Mouse (Mus musculus) erythroblast, embryonic 14.5 days (primary cell): ENCODE measurements around the gene Gabbr1. TPM values are rescaled to one million over a fixed set of nuclear protein-coding genes. Genes with fewer than 3 reads are reported as not detected.

Experiments used
- H3K27me3 ChIP-seq: 2 replicates; pipeline ENCODE4 v1.6.1; 2012; ENCODE audit warnings: inconsistent platforms; ENCODE audit not compliant: control insufficient read depth
- H3K36me3 ChIP-seq: 2 replicates; pipeline ENCODE4 v1.6.1; 2012; ENCODE audit warnings: mild to moderate bottlenecking, inconsistent platforms; ENCODE audit not compliant: control insufficient read depth
- H3K4me1 ChIP-seq: 2 replicates; pipeline ENCODE4 v1.6.1; 2012; ENCODE audit warnings: inconsistent platforms; ENCODE audit not compliant: control insufficient read depth
- H3K4me3 ChIP-seq: replicated peaks from 2 replicates; pipeline ENCODE3; 2012; ENCODE audit warnings: moderate library complexity, mild to moderate bottlenecking, inconsistent platforms
- H3K9me3 ChIP-seq: 2 replicates; pipeline ENCODE4 v1.6.1; 2012; ENCODE audit warnings: low read length, inconsistent platforms, mixed read lengths; ENCODE audit not compliant: control insufficient read depth
- GATA1 ChIP-seq: IDR thresholded peaks from 2 replicates; pipeline ENCODE4 v1.6.1; 2012; ENCODE audit warnings: low read length, inconsistent platforms, mixed read lengths
- TAL1 ChIP-seq: IDR thresholded peaks from 3 replicates; pipeline ENCODE4 v1.6.1; 2012; ENCODE audit warnings: low read length, inconsistent platforms, mixed read lengths
- polyA plus RNA-seq: library from polyadenylated mRNA; stranded (reverse); fragments of >175 nt; gene quantifications from 2 replicates; pipeline ENCODE4 v1.2.3, GENCODE M21; 2012

The Gabbr1 gene
- polyA plus RNA-seq, 1 experiment: 0.08 TPM

DNA sequence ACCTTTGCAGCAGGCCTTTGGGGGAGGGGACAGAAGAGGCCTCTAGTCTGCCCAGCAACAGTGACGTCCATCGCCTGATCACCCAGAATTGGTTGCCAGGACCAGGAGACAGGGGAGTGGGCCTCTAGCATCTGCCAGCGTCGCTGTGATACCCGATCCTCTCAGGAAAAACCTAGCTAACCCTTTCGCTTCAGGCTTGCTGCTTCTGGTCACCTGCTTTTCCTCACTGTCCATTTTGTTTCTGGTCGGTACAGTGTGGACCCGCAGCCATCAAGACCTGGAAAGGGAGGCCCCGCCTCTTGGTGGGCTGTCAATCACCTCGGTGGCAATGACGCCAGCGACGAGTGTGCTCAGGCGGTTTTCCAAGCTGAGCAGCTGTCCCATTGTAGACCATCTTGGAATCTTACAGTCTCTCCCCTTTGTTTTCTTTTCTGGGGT lies 17.1 kb upstream of the Gabbr1 start:
- Histone ChIP-seq H3K4me1 (peaks cover 6% of the 10 kb centered on the region), H3K9me3 (no peaks in the 10 kb centered on the region), H3K36me3 (no peaks in the 10 kb centered on the region), H3K4me3 (peak overlapping the region; percentile 57), H3K27me3 (no peaks in the 10 kb centered on the region)
- TF ChIP-seq GATA1: no peak

DNA sequence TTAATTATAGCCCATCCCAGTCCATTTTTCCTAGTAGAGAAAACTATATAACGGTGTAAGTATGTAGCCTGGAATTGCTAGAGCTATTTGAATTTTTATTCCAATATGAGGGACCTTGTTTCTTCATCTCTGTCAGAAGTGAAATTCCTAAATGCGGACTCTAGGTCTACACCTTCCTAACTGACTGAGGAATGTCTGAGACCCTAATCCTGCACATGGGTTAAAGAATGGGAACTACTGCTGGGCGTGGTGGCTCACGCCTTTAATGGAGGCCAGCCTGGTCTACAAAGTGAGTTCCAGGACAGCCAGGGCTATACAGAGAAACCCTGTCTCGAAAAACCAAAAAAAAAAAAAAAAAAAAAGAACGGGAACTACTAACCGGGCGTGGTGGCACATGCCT lies 16.6 kb upstream of the Gabbr1 start:
- H3K27me3 ChIP-seq: no peaks in the 10 kb centered on the region
- H3K36me3 ChIP-seq: no peaks in the 10 kb centered on the region
- TF ChIP-seq GATA1 (no peak), TAL1 (no peak)
- H3K4me1 ChIP-seq: peaks cover 6% of the 10 kb centered on the region
- H3K4me3 ChIP-seq: no peak overlapping the region
- no peaks in the 10 kb centered on the region for H3K9me3 ChIP-seq

DNA sequence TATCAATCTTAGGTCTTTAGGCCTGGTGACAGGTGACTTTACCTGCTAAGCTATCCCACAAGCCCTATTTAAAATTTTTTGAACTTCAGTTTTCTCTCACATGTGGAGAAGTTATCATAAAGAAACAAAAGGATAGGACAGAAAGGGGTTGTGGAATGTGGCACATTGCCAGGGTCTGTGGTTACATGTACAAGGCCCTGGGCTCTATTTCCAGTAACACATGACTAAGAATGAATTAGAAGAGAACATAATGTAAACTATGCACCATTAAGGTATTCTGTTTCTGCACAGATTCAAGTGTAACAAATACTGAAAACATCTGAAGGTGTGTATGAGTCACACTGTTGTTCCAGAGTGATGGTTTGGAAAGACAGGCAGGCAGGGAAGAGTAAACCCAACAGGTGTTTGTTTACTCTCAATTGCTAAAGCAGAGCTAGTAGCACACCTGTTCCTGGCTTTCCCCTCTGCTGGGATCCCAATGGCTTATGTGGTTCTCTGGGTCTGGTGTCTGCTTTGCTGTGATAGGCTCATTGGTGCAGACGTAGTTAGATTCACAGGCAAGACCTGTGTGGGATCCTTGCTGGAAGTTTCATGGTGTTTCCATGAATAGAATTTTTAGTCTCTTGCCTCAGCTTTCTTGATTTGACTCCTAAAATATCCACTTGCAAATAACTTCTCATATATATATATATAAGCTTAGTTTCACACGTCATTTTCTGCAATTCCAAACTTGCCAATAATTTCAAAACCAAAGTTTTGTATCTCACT lies 6.5 kb upstream of the Gabbr1 start:
- Histone ChIP-seq H3K27me3 (peaks cover 9% of the 10 kb centered on the region), H3K9me3 (no peaks in the 10 kb centered on the region), H3K4me1 (no peaks in the 10 kb centered on the region), H3K36me3 (no peaks in the 10 kb centered on the region), H3K4me3 (no peak overlapping the region)
- TF ChIP-seq TAL1 (no peak), GATA1 (no peak)

DNA sequence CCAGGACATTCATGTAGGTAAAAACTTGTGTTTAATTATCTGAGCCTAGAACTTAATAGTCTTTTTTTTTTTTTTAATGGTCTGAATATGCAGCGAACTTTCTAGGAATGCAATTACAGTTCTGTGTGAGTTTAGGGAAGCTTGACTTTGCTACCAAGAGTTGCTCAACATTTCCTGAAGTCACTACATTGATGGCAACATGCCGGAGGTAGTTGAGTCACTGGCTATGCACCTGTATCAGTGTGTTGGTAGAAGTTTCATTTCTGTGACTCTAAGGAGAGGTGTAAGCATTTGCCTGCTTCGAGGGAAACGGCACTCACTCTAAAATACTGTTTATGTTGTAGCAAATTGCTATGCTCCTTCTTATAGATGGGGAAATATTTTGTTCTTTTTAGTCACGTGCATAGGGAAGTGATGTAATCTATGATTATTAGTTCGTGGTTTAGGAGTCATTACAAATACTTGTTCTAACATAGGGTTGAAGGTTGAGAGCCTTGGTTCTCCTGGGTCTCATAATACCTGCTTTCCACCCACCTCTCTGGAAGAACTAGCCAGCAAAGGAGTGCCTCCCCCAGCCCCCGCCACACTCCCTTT lies 1.0 kb upstream of the Gabbr1 start:
- peaks cover 2% of the 10 kb centered on the region; the same call in 1 of the 2 replicates for H3K9me3 ChIP-seq
- H3K4me3 ChIP-seq: no peak overlapping the region
- H3K27me3 ChIP-seq: peaks cover 63% of the 10 kb centered on the region
- TF ChIP-seq TAL1: no peak
- TF ChIP-seq GATA1: no peak
- H3K36me3 ChIP-seq: no peaks in the 10 kb centered on the region
- H3K4me1 ChIP-seq: peaks cover 4% of the 10 kb centered on the region

DNA sequence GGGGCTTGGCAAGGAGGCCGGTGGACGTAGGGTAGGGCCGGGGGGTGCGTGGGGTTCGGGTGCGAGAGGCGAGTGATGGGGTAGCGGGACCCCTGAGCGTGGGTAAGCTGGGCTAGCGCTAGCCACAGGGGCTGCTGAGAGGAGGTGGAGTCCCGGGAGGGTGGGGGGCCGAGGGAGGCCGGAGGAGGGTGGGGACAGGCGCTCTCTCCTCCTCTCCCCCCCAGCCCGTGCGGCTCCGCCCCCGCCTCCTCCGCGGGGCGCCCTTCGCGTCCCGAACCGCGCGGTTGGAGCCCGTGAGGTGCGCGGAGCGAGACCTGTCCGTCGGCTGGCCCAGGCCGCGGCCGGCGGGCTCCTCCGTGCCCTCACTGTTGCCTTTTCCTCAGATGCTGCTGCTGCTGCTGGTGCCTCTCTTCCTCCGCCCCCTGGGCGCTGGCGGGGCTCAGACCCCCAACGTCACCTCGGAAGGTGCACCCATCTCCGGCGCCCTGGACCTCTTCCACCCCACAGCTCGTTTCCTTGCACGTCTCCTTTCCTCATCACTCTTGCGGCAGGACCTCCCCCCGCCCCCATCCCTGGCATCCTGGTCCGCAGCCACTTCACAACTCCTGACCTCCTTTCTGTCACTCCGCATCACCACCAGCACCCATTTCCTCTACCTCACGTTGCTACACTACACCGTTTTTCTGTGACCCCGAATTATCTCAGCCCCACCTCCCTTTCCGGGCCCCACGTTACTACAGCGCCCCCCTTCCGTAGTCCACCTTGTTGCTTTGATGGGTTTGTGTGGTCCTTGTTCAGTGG lies 746 bp downstream of the Gabbr1 start:
- H3K27me3 ChIP-seq: peaks cover 81% of the 10 kb centered on the region
- H3K36me3 ChIP-seq: no peaks in the 10 kb centered on the region
- TF ChIP-seq GATA1: no peak
- no peak for TF ChIP-seq TAL1
- peaks cover 4% of the 10 kb centered on the region for H3K4me1 ChIP-seq
- peak overlapping the region; percentile 42 for H3K4me3 ChIP-seq
- peaks cover 2% of the 10 kb centered on the region; the same call in 1 of the 2 replicates for H3K9me3 ChIP-seq

DNA sequence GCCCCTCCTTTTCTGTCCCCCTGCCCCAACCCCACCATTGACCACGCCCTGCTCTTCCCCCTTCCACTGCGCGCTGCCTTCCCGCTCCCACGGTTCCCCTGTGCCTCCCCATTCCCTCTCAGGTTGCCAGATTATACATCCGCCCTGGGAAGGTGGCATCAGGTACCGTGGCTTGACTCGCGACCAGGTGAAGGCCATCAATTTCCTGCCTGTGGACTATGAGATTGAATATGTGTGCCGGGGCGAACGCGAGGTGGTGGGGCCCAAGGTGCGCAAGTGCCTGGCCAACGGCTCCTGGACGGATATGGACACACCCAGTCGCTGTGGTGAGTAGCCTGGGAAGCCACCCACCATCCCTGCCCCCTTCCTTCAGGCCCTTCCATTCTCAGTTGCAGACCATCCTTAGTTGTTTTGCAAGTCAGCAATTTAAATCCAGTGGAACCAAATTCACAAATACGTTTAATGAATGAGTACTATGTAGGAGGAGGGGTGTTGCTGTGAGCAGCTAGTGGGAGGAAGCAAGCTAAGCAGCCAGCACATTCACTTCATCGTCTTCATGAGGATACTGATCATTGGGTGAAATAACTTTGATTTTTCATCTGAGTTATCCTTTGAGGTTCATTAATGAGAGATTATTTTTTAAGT lies 1.7 kb downstream of the Gabbr1 start:
- no peak overlapping the region for H3K4me3 ChIP-seq
- peaks cover 4% of the 10 kb centered on the region for H3K4me1 ChIP-seq
- TF ChIP-seq GATA1 (no peak), TAL1 (no peak)
- H3K27me3 ChIP-seq: peaks cover 81% of the 10 kb centered on the region
- peaks cover 2% of the 10 kb centered on the region; the same call in 1 of the 2 replicates for H3K9me3 ChIP-seq
- H3K36me3 ChIP-seq: no peaks in the 10 kb centered on the region

DNA sequence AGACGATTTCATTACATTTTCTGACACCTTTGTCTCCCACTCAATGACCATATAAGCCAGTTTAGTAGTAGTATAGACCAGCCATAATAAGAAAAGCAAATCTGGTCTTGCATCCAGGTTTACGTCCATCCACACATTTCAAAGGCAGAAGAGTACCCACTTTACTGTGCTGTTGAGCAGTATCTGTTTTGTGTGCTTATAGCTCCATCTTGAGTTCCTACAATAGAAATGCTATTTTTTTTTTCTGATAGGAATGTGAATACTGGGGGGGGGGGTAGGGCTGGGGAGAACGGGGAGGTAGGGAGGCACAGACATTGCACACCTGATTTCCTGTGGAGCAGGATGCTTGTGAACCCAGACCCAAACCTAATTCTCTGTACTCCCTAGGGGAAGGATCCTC lies 2.2 kb downstream of the Gabbr1 start:
- Histone ChIP-seq H3K27me3 (peaks cover 81% of the 10 kb centered on the region), H3K4me1 (peaks cover 4% of the 10 kb centered on the region)
- TF ChIP-seq GATA1 (no peak), TAL1 (no peak)

DNA sequence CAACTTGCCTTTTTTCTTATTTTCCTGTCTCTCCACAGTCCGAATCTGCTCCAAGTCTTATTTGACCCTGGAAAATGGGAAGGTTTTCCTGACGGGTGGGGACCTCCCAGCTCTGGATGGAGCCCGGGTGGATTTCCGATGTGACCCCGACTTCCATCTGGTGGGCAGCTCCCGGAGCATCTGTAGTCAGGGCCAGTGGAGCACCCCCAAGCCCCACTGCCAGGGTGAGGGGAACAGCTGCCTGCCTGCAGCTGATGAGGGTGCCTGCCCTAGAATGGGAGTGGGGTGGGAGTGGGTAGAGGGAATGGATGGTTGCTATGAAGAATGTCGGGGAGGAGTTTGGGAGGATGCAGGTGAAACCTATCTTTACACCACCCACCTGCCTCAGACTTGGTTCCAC lies 2.6 kb downstream of the Gabbr1 start:
- Histone ChIP-seq H3K27me3 (peaks cover 80% of the 10 kb centered on the region), H3K4me3 (no peak overlapping the region), H3K36me3 (no peaks in the 10 kb centered on the region), H3K9me3 (peaks cover 2% of the 10 kb centered on the region; the same call in 1 of the 2 replicates), H3K4me1 (peaks cover 4% of the 10 kb centered on the region)
- TF ChIP-seq TAL1 (no peak), GATA1 (no peak)

More for the DNA sequence above, 2.2 kb downstream of the Gabbr1 start:
- H3K36me3 ChIP-seq: no peaks in the 10 kb centered on the region
- H3K9me3 ChIP-seq: peaks cover 2% of the 10 kb centered on the region; the same call in 1 of the 2 replicates
- no peak overlapping the region for H3K4me3 ChIP-seq
